Mouse (Mus musculus) layer of hippocampus, postnatal 14 days (tissue): ENCODE measurements around the gene Arl15. TPM values are rescaled to one million over a fixed set of nuclear protein-coding genes. Genes with fewer than 3 reads are reported as not detected.
A peak's percentile ranks its signal among the peaks of the same experiment; 100 is the strongest.

ENCODE experiments used
- DNase-seq, 2 experiments: peaks; one replicate each; pipeline ENCODE4 v3.0.0; 2021 to 2022; ENCODE audit warnings: low spot score in 2 of 2, mixed read lengths in 1 of 2
- total RNA-seq, 2 experiments: library from RNA; stranded (reverse); gene quantifications; 2 replicates each; pipeline ENCODE4 v1.2.3; 2021

Arl15 gene
- total RNA-seq, 2 experiments from 2014 or later = 49.2 to 52.8 TPM

- peak; percentile 37 to 63 for DNase-seq
Observed at GRCm38 (mm10) chr13:113865806-113866205, 71.5 kb downstream of the Arl15 start.

- DNase-seq = no peak
Observed at GRCm38 (mm10) chr13:113867736-113868135, 73.4 kb downstream of the Arl15 start.

GRCm38 (mm10) chr13:113869212-113870205 is 75.2 kb downstream of the Arl15 start:
- peak; percentile 28 to 52 for DNase-seq

- DNase-seq = no peak
Observed at GRCm38 (mm10) chr13:113870403-113870802, 76.1 kb downstream of the Arl15 start.

GRCm38 (mm10) chr13:113871853-113872252 is 77.5 kb downstream of the Arl15 start:
- DNase-seq = no peak

GRCm38 (mm10) chr13:113875724-113876123 is 81.4 kb downstream of the Arl15 start:
- DNase-seq = no peak

- DNase-seq = peak; percentile 59 to 79
Observed at GRCm38 (mm10) chr13:113877420-113877819, 83.1 kb downstream of the Arl15 start.

- DNase-seq = no peak
Observed at GRCm38 (mm10) chr13:113878571-113878970, 84.3 kb downstream of the Arl15 start.

GRCm38 (mm10) chr13:113879651-113880327 is 85.5 kb downstream of the Arl15 start:
- no peak for DNase-seq

- no peak for DNase-seq
Observed at GRCm38 (mm10) chr13:113880564-113881171, 86.4 kb downstream of the Arl15 start.

GRCm38 (mm10) chr13:113882959-113883358 is 88.7 kb downstream of the Arl15 start:
- no peak for DNase-seq

- DNase-seq = no peak
Observed at GRCm38 (mm10) chr13:113887090-113887489, 92.8 kb downstream of the Arl15 start.

GRCm38 (mm10) chr13:113888126-113888525 is 93.8 kb downstream of the Arl15 start:
- no peak for DNase-seq

- DNase-seq = no peak
Observed at GRCm38 (mm10) chr13:113888704-113889103, 94.4 kb downstream of the Arl15 start.

GRCm38 (mm10) chr13:113889140-113890055 is 95.1 kb downstream of the Arl15 start:
- no peak for DNase-seq

- DNase-seq = no peak
Observed at GRCm38 (mm10) chr13:113896684-113897083, 102.4 kb downstream of the Arl15 start.

GRCm38 (mm10) chr13:113897498-113897897 is 103.2 kb downstream of the Arl15 start:
- DNase-seq = no peak

GRCm38 (mm10) chr13:113897951-113898350 is 103.6 kb downstream of the Arl15 start:
- DNase-seq = no peak

GRCm38 (mm10) chr13:113901001-113901545 is 106.8 kb downstream of the Arl15 start:
- no peak for DNase-seq

- DNase-seq = no peak
Observed at GRCm38 (mm10) chr13:113903255-113903654, 109.0 kb downstream of the Arl15 start.
